ENCODE assay signal across 8 mouse cellular contexts in the genomic region with DNA sequence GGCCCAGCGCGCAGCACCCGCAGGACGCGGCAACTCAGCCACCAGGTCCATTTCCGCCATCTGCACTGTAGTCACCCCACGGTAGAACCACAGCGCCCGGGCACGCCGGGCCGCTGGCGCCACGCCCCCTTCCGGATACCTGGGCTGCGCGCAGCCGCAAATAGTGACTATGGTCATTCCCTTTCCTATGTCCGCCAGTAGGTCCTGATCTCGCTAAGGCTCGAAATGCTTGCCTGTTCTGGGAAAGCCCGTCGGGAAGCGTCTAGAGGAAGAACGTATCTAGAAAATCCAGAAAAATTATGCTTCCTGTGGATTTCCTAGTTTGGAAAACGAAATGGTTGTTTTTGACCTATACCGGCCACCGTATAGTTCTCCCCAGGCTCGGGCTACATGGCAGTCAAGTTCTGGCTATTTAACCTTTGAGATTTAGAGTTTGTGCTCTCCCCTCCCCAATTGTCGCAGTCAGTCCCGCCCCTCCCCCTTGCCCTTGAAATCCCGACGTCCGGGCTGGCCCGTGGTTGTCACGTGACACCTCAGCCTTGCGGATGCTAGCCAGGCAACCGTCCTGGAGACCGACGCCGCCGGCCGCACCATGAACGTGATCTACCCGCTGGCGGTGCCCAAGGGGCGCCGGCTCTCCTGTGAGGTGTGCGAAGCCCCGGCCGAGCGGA. TPM values are rescaled to one million over a fixed set of nuclear protein-coding genes. Genes with fewer than 3 reads are reported as not detected.
DNase-seq lines count a peak whose midpoint lies in the region.

TSS of gene Ppcs (minus strand) at position 127 of the 671 bp plus-strand sequence.
TSS of gene Zmynd12 (plus strand) at position 521 of the 671 bp plus-strand sequence.

- H3K4me1 ChIP-seq in megakaryocyte, embryonic 14.5 days, result peaks cover 46% of the 10 kb centered on the region

- no peaks in the 10 kb centered on the region for H3K9me3 ChIP-seq in megakaryocyte, embryonic 14.5 days

- H3K36me3 ChIP-seq in megakaryocyte, embryonic 14.5 days (replicated peaks; ENCODE audit: low read length), result peaks cover 9% of the 10 kb centered on the region

- H3K27me3 ChIP-seq in megakaryocyte, embryonic 14.5 days (replicated peaks), result peaks cover 2% of the 10 kb centered on the region

- peak; percentile 95 to 98 for DNase-seq in adrenal gland, adult (ENCODE audit: inconsistent age in 2 of 2, low spot score in 1 of 2)
- peak; percentile 92 for DNase-seq in embryo, embryonic 10 days (ENCODE audit: low spot score)
- DNase-seq in gastrocnemius, postnatal 10 days, result peak; percentile 88
- DNase-seq in induced T-regulatory cell, adult 2 months (ENCODE audit: low read depth), result peak; percentile 95
- peak; percentile 56 to 88 for DNase-seq in left cerebral cortex, adult 9 months (ENCODE audit: low spot score in 2 of 2)
- DNase-seq in right cerebral cortex, adult 2 months (ENCODE audit: low spot score in 2 of 2), result peak; percentile 84 to 88
- DNase-seq in urinary bladder, postnatal 10 days (ENCODE audit: low spot score), result peak; percentile 62

- H3K4me3 ChIP-seq in megakaryocyte, embryonic 14.5 days (replicated peaks), result peak within 1 kb of the TSS; percentile 94

RNA-seq across cellular contexts. Expression of gene Ppcs, which starts in this region (rescaled TPM):
- total RNA-seq in gastrocnemius, postnatal 10 days (2021), result 1 to 10 TPM; 3.8 to 5.5 TPM
- polyA plus RNA-seq in megakaryocyte, embryonic 14.5 days (2012; ENCODE audit: insufficient read depth, low replicate concordance), result 7.7 and 11.4 TPM in 2 replicates

RNA-seq across cellular contexts. Expression of gene Zmynd12, which starts in this region (rescaled TPM):
- total RNA-seq in gastrocnemius, postnatal 10 days (2021), result not detected
- not detected in 2 replicates for polyA plus RNA-seq in megakaryocyte, embryonic 14.5 days (2012; ENCODE audit: insufficient read depth, low replicate concordance)

Comparison
In these comparisons a context has a peak if more than half of its experiments do, and no peak if none do; other contexts are left out.
1. Peak in every context shown above with its lines: DNase-seq and H3K4me3 ChIP-seq.